7 mouse cellular contexts compared by ENCODE assay signal in the genomic region with DNA sequence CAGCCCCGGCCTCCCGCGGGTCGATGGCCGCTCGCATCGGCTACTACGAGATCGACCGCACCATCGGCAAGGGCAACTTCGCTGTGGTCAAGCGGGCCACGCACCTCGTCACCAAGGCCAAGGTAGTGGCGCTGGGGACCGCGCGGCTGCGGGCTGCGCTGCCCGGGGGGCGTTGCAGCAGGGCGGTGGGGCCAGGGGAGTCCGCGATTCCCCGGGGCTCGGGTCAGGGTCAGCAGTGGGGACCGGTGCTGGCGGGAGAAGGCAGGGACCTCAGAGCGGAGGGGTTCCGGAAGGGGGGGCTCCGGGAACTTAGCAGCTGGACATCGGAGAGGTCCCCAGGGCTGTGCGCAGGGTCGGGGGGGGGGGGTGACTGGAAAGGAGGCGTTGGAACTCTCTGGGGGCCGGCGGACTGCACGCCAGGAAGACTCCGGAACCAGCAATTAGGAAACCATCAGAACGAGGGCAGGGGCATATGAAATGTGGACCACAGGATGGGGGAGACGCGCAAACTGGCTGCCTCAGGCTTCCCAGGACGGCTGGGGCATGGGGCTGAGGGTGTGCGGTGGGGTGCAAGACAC. TPM values are rescaled to one million over a fixed set of nuclear protein-coding genes. Genes with fewer than 3 reads are reported as not detected.
DNase-seq lines count a peak whose midpoint lies in the region; ATAC-seq lines count a peak whose summit lies in the region.

No protein-coding gene starts in this region.

- no peaks in the 10 kb centered on the region for H3K36me3 ChIP-seq in forebrain, embryonic 16.5 days (ENCODE audit: control insufficient read depth, insufficient read depth)
- no peaks in the 10 kb centered on the region for H3K36me3 ChIP-seq in liver, embryonic 15.5 days (replicated peaks)
- no peaks in the 10 kb centered on the region for H3K36me3 ChIP-seq in neural tube, embryonic 15.5 days

- 1% methylated on average over 41 of the region's 46 CpGs for WGBS in forebrain, embryonic 16.5 days
- under 1% methylated on average over 46 of the region's 46 CpGs for WGBS in liver, embryonic 15.5 days (ENCODE audit: insufficient replicate concordance)
- WGBS in neural tube, embryonic 15.5 days = 1% methylated on average over 43 of the region's 46 CpGs

- H3K4me2 ChIP-seq in forebrain, embryonic 16.5 days (ENCODE audit: low read length) = peak overlapping the region; percentile 54
- H3K4me2 ChIP-seq in liver, embryonic 15.5 days = peak overlapping the region; percentile 97
- peak overlapping the region; percentile 77 for H3K4me2 ChIP-seq in neural tube, embryonic 15.5 days

- peak overlapping the region; percentile 100 for H3K4me3 ChIP-seq in forebrain, embryonic 16.5 days (replicated peaks; ENCODE audit: low read length)
- H3K4me3 ChIP-seq in liver, embryonic 15.5 days (replicated peaks) = peak overlapping the region; percentile 90
- H3K4me3 ChIP-seq in neural tube, embryonic 15.5 days (replicated peaks) = peak overlapping the region; percentile 97

- DNase-seq in thymus, adult 18-20 months = peak; percentile 53 to 62
- no peak for DNase-seq in thymus, postnatal 25 days
- peak; percentile 17 to 34 for DNase-seq in adrenal gland, postnatal 4 days (ENCODE audit: low spot score in 2 of 2)

- H3K27me3 ChIP-seq in forebrain, embryonic 16.5 days (replicated peaks; ENCODE audit: control insufficient read depth, insufficient read depth, low read length) = no peaks in the 10 kb centered on the region
- no peaks in the 10 kb centered on the region for H3K27me3 ChIP-seq in liver, embryonic 15.5 days
- H3K27me3 ChIP-seq in neural tube, embryonic 15.5 days (replicated peaks) = no peaks in the 10 kb centered on the region

- peak overlapping the region; percentile 97 for H3K9ac ChIP-seq in forebrain, embryonic 16.5 days (replicated peaks; ENCODE audit: low read depth, low read length)
- peak overlapping the region; percentile 85 for H3K9ac ChIP-seq in liver, embryonic 15.5 days
- H3K9ac ChIP-seq in neural tube, embryonic 15.5 days (replicated peaks) = peak overlapping the region; percentile 98

- no peaks in the 10 kb centered on the region for H3K9me3 ChIP-seq in forebrain, embryonic 16.5 days (ENCODE audit: control insufficient read depth, low read length)
- no peaks in the 10 kb centered on the region for H3K9me3 ChIP-seq in liver, embryonic 15.5 days (replicated peaks)
- H3K9me3 ChIP-seq in neural tube, embryonic 15.5 days (replicated peaks) = no peaks in the 10 kb centered on the region

- peak overlapping the region; percentile 85 for H3K27ac ChIP-seq in forebrain, embryonic 16.5 days (ENCODE audit: low read length)
- H3K27ac ChIP-seq in liver, embryonic 15.5 days (replicated peaks) = peak overlapping the region; percentile 83
- peak overlapping the region; percentile 91 for H3K27ac ChIP-seq in neural tube, embryonic 15.5 days (replicated peaks)

- peak; percentile 53 for ATAC-seq in forebrain, embryonic 16.5 days
- ATAC-seq in inflammation-experienced regulatory T-cells, adult 6 months = peak; percentile 41
- peak; percentile 59 for ATAC-seq in liver, embryonic 15.5 days (ENCODE audit: insufficient read depth)
- peak; percentile 69 for ATAC-seq in neural tube, embryonic 15.5 days (ENCODE audit: low FRiP score)

- H3K4me1 ChIP-seq in forebrain, embryonic 16.5 days (replicated peaks; ENCODE audit: control insufficient read depth, insufficient read depth, low read length) = peaks cover 40% of the 10 kb centered on the region
- peaks cover 82% of the 10 kb centered on the region for H3K4me1 ChIP-seq in liver, embryonic 15.5 days (replicated peaks)
- H3K4me1 ChIP-seq in neural tube, embryonic 15.5 days = peaks cover 50% of the 10 kb centered on the region

RNA-seq across cellular contexts. Expression of a gene that starts 0.5 kb away (rescaled TPM):
- 10 to 100 TPM; 61.9 to 69.3 TPM for total RNA-seq in adrenal gland, postnatal 4 days (2021)
- 4.9 and 5.3 TPM in 2 replicates for polyA plus RNA-seq in forebrain, embryonic 16.5 days (2015; fragmentation: Nextera tagmentation; extraction: Ambion mirVana)
- 10 to 100 TPM; 11.0 to 13.9 (median 11.5) TPM for polyA plus RNA-seq in inflammation-experienced regulatory T-cells, adult 6 months (2017; shearing (Covaris generic))
- polyA plus RNA-seq in liver, embryonic 15.5 days (2015; fragmentation: Nextera tagmentation; extraction: Ambion mirVana) = 3.2 and 3.4 TPM in 2 replicates
- polyA plus RNA-seq in neural tube, embryonic 15.5 days (2015; fragmentation: Nextera tagmentation; extraction: Ambion mirVana) = 9.5 and 9.9 TPM in 2 replicates

RNA-seq across cellular contexts. Expression of a gene that starts 0.6 kb away (rescaled TPM):
- total RNA-seq in adrenal gland, postnatal 4 days (2021) = 100 to 1,000 TPM; 154 to 163 TPM
- polyA plus RNA-seq in forebrain, embryonic 16.5 days (2015; fragmentation: Nextera tagmentation; extraction: Ambion mirVana) = 291 and 321 TPM in 2 replicates
- 10 to 100 TPM; 58.6 to 75.2 (median 67.0) TPM for polyA plus RNA-seq in inflammation-experienced regulatory T-cells, adult 6 months (2017; shearing (Covaris generic))
- polyA plus RNA-seq in liver, embryonic 15.5 days (2015; fragmentation: Nextera tagmentation; extraction: Ambion mirVana) = 61.2 and 65.7 TPM in 2 replicates
- 250 and 251 TPM in 2 replicates for polyA plus RNA-seq in neural tube, embryonic 15.5 days (2015; fragmentation: Nextera tagmentation; extraction: Ambion mirVana)

RNA-seq across cellular contexts. Expression of a gene that starts 58.0 kb away (rescaled TPM):
- total RNA-seq in adrenal gland, postnatal 4 days (2021) = 100 to 1,000 TPM; 244 TPM
- 39.6 and 42.7 TPM in 2 replicates for polyA plus RNA-seq in forebrain, embryonic 16.5 days (2015; fragmentation: Nextera tagmentation; extraction: Ambion mirVana)
- polyA plus RNA-seq in inflammation-experienced regulatory T-cells, adult 6 months (2017; shearing (Covaris generic)) = 10 to 100 TPM; 27.0 to 48.9 (median 35.8) TPM
- polyA plus RNA-seq in liver, embryonic 15.5 days (2015; fragmentation: Nextera tagmentation; extraction: Ambion mirVana) = 16.5 and 21.4 TPM in 2 replicates
- polyA plus RNA-seq in neural tube, embryonic 15.5 days (2015; fragmentation: Nextera tagmentation; extraction: Ambion mirVana) = 49.2 and 55.1 TPM in 2 replicates
